Mouse (Mus musculus): ENCODE measurements around the gene Tnfrsf13b.
"Not testable (repeated sequence)": the region's sequence is repeated elsewhere in the genome, so short reads cannot be mapped to it uniquely, and the experiment has no call there.

The Tnfrsf13b gene

GRCm38 (mm10) chr11:61170184-61170583 is 43.6 kb downstream of the Tnfrsf13b start:
- no peak for DNase-seq (ENCODE audit: low spot score in 2 of 2)

DNA sequence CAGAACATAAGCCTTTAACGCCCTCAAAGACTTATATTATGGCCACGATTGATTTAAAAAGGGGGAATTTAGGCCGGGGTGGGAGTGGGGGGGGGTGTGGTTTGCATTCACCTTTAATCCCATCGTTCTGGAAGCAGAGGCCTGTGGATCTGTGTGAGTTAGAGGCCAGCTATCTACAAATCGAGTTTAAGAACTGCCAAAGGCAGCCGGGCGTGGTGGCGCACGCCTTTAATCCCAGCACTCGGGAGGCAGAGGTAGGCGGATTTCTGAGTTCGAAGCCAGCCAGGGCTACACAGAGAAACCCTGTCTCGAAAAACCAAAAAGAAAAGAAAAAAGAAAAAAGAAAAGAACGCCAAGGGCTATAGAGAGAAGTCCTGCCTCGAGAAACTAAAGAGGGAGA is 46.9 kb downstream of the Tnfrsf13b start:
- not testable (repeated sequence) for DNase-seq (ENCODE audit: low spot score in 2 of 2)

GRCm38 (mm10) chr11:61174291-61174820 is 47.8 kb downstream of the Tnfrsf13b start:
- peak; percentile 61 to 69 for DNase-seq (ENCODE audit: low spot score in 2 of 2)

DNA sequence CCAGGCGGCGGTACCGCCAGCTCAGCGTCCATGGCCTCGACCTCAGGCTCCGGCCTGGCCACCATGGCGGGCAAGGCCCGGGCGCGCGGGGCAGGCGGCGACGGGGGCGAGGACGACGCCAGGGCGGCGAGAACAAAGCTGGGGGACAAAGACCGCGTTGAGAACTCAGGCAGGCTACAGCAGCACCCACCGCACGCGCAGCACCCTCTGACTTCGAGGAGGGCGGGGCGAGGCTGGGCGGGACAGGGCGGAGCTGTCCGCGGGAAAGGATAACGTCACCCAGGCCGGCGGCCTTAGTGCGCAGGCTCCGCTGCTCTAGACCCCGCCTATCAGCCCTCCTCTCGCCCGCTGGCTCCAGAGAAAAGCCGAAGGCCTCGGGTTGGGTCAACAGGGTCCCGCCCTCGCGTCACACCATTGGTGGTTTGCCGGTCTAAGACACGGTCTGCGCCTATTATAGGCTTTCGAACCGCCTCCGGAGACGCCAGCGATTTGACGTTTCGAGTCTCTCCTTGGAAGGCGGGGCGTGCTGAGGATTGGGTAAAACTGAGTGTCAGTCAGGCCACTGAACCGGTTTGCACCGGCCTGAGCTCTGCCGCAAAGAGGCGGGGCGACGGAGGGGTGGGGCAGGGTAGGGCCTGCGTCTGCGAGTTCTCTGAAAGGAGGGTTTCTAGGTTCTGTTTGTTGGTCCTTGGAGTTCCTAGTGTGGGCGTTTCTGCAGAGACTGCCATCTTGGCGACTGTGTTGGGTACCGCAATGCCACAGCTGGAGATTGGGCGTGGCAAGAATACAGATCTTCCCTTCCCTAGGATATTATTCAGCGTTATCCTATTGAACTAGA is 48.5 kb downstream of the Tnfrsf13b start, which contains the start of gene Usp22:
TSS of gene Usp22 (minus strand) at position 235 of the 838 bp plus-strand sequence.
- peak; percentile 100 for DNase-seq (ENCODE audit: low spot score in 2 of 2)

- DNase-seq (ENCODE audit: low spot score in 2 of 2), result no peak
These were observed 49.2 kb downstream of the Tnfrsf13b start for GRCm38 (mm10) chr11:61175778-61176177.

GRCm38 (mm10) chr11:61176321-61176720 is 49.8 kb downstream of the Tnfrsf13b start:
- no peak for DNase-seq (ENCODE audit: low spot score in 2 of 2)

DNA sequence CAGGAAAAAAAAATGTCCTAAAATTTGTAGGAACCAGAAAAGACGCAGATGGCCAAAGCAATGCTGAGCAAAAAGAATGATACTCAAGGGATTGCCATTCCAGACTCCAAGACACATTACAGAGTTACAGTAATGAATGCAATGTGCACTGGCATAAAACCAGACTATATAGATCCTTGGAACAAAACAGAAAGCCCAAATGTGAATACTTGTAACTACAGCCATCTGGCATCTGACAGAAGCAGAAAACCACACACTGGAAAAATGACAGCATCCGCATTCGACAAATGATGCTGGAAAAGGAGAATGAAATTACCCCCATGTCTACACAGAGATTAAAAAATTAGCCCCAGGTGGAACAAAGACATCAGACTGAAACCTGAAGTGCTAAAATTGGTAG is 53.8 kb downstream of the Tnfrsf13b start:
- no peak for DNase-seq (ENCODE audit: low spot score in 2 of 2)

GRCm38 (mm10) chr11:61181624-61182023 is 55.1 kb downstream of the Tnfrsf13b start:
- DNase-seq (ENCODE audit: low spot score in 2 of 2), result no peak

DNA sequence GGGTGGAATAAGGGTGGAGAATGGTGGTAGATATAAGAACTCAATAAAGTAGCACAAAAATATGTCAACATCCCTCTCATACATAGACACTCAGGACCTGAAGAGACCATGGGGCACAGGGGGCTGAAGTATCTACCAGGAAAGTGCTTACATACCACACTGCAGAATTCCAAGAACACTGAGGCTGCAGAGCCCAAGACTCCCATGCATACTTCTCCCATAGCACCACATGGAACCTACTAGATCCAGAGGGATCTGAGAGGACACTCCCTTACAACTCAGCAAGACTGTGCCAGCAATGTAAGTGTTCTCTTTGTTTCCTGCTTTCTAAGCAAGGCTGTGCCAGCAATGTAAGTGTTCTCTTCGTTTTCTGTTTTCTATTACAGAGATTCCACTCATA is 57.3 kb downstream of the Tnfrsf13b start:
- DNase-seq (ENCODE audit: low spot score in 2 of 2), result no peak

DNA sequence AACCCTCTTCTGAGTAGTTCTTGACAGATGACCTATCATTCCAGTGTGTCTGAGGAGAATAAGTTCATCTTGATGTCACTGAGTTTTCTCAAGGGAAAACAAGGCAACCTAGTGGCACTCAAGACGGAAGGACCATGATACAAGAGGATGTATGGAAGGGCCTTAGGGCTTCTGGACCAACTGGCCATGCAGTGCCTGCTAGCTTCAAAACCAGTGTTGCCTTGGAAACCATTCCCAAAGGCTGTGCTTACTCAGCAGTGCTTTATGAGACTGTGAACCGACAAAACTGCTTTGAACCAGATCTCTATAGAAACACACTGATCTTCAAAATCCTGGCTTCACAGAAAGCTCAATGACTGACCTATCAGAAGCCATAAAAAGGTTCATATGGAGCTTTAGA is 64.2 kb downstream of the Tnfrsf13b start:
- no peak for DNase-seq (ENCODE audit: low spot score in 2 of 2)

GRCm38 (mm10) chr11:61192123-61192522 is 65.6 kb downstream of the Tnfrsf13b start:
- not testable (repeated sequence) for DNase-seq (ENCODE audit: low spot score in 2 of 2)

GRCm38 (mm10) chr11:61192779-61193178 is 66.2 kb downstream of the Tnfrsf13b start:
- DNase-seq (ENCODE audit: low spot score in 2 of 2), result no peak

DNA sequence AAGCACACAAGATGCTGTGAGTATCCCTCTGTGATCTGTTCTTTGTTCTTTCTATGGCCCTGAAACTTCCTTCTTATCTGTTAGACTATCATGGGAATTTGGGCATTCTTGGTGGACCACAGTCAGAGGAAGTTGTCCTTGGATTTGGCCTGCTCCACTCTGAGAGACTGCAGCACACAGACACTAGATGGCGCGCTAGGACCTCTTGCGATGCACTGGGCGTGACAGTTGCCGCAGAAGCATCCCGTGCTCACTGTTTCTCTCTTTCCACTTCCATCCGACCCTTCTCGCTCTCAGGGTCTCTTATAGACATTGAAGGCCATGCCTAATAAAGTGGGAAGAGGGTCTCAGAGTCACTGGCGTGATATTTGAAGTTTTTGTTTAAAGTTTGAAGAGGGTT is 66.8 kb downstream of the Tnfrsf13b start:
- peak in 1 of 2 experiments; percentile 70 for DNase-seq (ENCODE audit: low spot score in 2 of 2)

DNA sequence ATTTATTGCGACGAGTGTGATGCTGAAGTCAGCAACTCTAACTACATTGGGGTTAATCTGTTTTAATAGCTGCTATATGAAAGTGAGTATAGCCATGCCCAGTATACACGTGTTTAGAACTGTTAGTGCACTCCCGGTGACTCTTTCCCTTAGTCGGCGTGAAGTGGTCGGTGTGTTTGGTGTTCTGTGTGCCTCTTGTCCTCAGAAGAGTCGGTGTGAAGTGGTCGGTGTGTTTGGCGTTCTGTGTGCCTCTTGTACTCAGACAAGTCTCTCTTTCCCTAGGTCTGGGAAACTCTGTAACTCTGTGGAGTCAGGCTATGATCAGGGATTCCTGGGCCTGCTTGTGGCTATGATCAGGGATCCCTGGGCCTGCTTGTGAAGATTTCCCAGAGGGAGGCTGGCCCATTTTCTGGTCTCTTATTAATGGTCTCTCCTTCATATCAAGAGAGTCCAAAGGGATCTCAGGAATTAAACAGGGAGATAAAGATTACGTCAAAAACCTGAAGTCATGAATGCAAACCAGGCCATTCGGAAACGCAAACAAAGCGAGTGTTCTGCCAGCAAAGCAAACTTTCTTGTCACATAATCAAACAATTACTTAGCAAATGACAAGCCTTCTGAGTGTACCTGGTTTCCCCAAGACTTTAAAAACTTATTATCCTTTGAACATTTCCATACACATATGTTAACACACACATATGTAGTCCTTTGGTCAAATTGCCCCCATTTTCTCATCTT is 70.2 kb downstream of the Tnfrsf13b start:
- no peak for DNase-seq (ENCODE audit: low spot score in 2 of 2)

- no peak for DNase-seq (ENCODE audit: low spot score in 2 of 2)
These were observed 71.4 kb downstream of the Tnfrsf13b start for GRCm38 (mm10) chr11:61197935-61198334.
